Comparison of ENCODE assay signal across 8 mouse cellular contexts in genomic region chr7:30394379-30394778, GRCm38 (mm10). TPM values are rescaled to one million over a fixed set of nuclear protein-coding genes. Genes with fewer than 3 reads are reported as not detected.
DNase-seq lines count a peak whose midpoint lies in the region; ATAC-seq and TF ChIP-seq lines count a peak whose summit lies in the region.

No protein-coding gene starts in this region.

- no peak for DNase-seq in hindbrain, postnatal 0 days (ENCODE audit: low spot score)
- DNase-seq in hindbrain, embryonic 11.5 days (ENCODE audit: low spot score) = no peak
- DNase-seq in adrenal gland, adult 8-10 months = peak; percentile 58
- peak; percentile 55 for DNase-seq in skeletal muscle tissue, adult 2 months (ENCODE audit: low read depth, low spot score)
- no peak for DNase-seq in cerebellum, postnatal 4 days (ENCODE audit: low spot score in 2 of 2)
- no peak for DNase-seq in left cerebral cortex, adult 18-20 months (ENCODE audit: low spot score in 2 of 2)

- H3K27me3 ChIP-seq in hindbrain, postnatal 0 days (ENCODE audit: insufficient read depth, low read length) = no peaks in the 10 kb centered on the region
- no peaks in the 10 kb centered on the region for H3K27me3 ChIP-seq in hindbrain, embryonic 11.5 days (ENCODE audit: control insufficient read depth, insufficient read depth, low read length)
- H3K27me3 ChIP-seq in heart, embryonic 13.5 days (replicated peaks) = no peaks in the 10 kb centered on the region
- no peaks in the 10 kb centered on the region for H3K27me3 ChIP-seq in liver, embryonic 12.5 days (replicated peaks)

- H3K4me1 ChIP-seq in hindbrain, postnatal 0 days (ENCODE audit: insufficient read depth, low read length) = no peaks in the 10 kb centered on the region
- no peaks in the 10 kb centered on the region for H3K4me1 ChIP-seq in hindbrain, embryonic 11.5 days (replicated peaks; ENCODE audit: control insufficient read depth, insufficient read depth, low read length)
- H3K4me1 ChIP-seq in heart, embryonic 13.5 days = no peaks in the 10 kb centered on the region; the same call in 1 of the 2 replicates
- H3K4me1 ChIP-seq in liver, embryonic 12.5 days = no peaks in the 10 kb centered on the region

- H3K4me3 ChIP-seq in hindbrain, postnatal 0 days (ENCODE audit: low read length) = no peak overlapping the region
- no peak overlapping the region for H3K4me3 ChIP-seq in hindbrain, embryonic 11.5 days (ENCODE audit: low read depth, low read length)
- H3K4me3 ChIP-seq in heart, embryonic 13.5 days = no peak overlapping the region
- no peak overlapping the region for H3K4me3 ChIP-seq in liver, embryonic 12.5 days

- no peaks in the 10 kb centered on the region for H3K9me3 ChIP-seq in hindbrain, postnatal 0 days (ENCODE audit: low read length)
- no peaks in the 10 kb centered on the region for H3K9me3 ChIP-seq in hindbrain, embryonic 11.5 days (ENCODE audit: control insufficient read depth, low read length)
- H3K9me3 ChIP-seq in heart, embryonic 13.5 days = no peaks in the 10 kb centered on the region
- no peaks in the 10 kb centered on the region for H3K9me3 ChIP-seq in liver, embryonic 12.5 days (replicated peaks)

- H3K27ac ChIP-seq in hindbrain, postnatal 0 days = no peak overlapping the region
- no peak overlapping the region for H3K27ac ChIP-seq in hindbrain, embryonic 11.5 days (ENCODE audit: low read depth, low read length)
- H3K27ac ChIP-seq in heart, embryonic 13.5 days (replicated peaks) = peak overlapping the region; percentile 63
- peak overlapping the region; percentile 63 for H3K27ac ChIP-seq in liver, embryonic 12.5 days

- H3K4me2 ChIP-seq in hindbrain, postnatal 0 days (ENCODE audit: low read depth, low read length) = no peak overlapping the region
- no peak overlapping the region for H3K4me2 ChIP-seq in hindbrain, embryonic 11.5 days (replicated peaks; ENCODE audit: low read depth, low read length)
- no peak overlapping the region for H3K4me2 ChIP-seq in heart, embryonic 13.5 days
- 0 out of 2 replicates have a peak overlapping the region, but pooled peaks have one; percentile 2 for H3K4me2 ChIP-seq in liver, embryonic 12.5 days

- peak; percentile 35; the same call in 1 of the 2 replicates for ATAC-seq in hindbrain, postnatal 0 days
- ATAC-seq in hindbrain, embryonic 11.5 days (ENCODE audit: low FRiP score) = no peak
- ATAC-seq in heart, embryonic 13.5 days (ENCODE audit: extremely low read depth, insufficient number of reproducible peaks, low FRiP score, low TSS enrichment) = peak; percentile 19; the same call in 1 of the 2 replicates
- ATAC-seq in liver, embryonic 12.5 days = peak; percentile 58

- 57% methylated on average over 11 of the region's 11 CpGs for WGBS in hindbrain, postnatal 0 days
- 71% methylated on average over 8 of the region's 11 CpGs for WGBS in hindbrain, embryonic 11.5 days
- 33% methylated on average over 7 of the region's 11 CpGs for WGBS in heart, embryonic 13.5 days
- WGBS in liver, embryonic 12.5 days (ENCODE audit: insufficient replicate concordance) = 16% methylated on average over 10 of the region's 11 CpGs

- no peak for TF ChIP-seq CTCF in hindbrain, postnatal 0 days (IDR thresholded peaks at IDR 0.05; ENCODE audit: low read depth)

- H3K36me3 ChIP-seq in hindbrain, postnatal 0 days (ENCODE audit: insufficient read depth, low read length) = no peaks in the 10 kb centered on the region
- H3K36me3 ChIP-seq in hindbrain, embryonic 11.5 days (ENCODE audit: control insufficient read depth, insufficient read depth, low read length) = no peaks in the 10 kb centered on the region
- H3K36me3 ChIP-seq in heart, embryonic 13.5 days = no peaks in the 10 kb centered on the region
- H3K36me3 ChIP-seq in liver, embryonic 12.5 days = no peaks in the 10 kb centered on the region

- no peak overlapping the region for H3K9ac ChIP-seq in hindbrain, postnatal 0 days (replicated peaks; ENCODE audit: low read length)
- no peak overlapping the region for H3K9ac ChIP-seq in hindbrain, embryonic 11.5 days (ENCODE audit: low read depth, low read length)
- no peak overlapping the region for H3K9ac ChIP-seq in heart, embryonic 13.5 days
- no peak overlapping the region for H3K9ac ChIP-seq in liver, embryonic 12.5 days

RNA-seq across cellular contexts. Expression of gene Tyrobp, which starts 19.2 kb away (rescaled TPM):
- total RNA-seq in hindbrain, postnatal 0 days (2014; rRNA removed) = 37.3 and 59.9 TPM in 2 replicates
- 50.3 and 56.1 TPM in 2 replicates for polyA plus RNA-seq in hindbrain, postnatal 0 days (2015; fragmentation: Nextera tagmentation; extraction: Ambion mirVana)
- 19.3 and 23.1 TPM in 2 replicates for polyA plus RNA-seq in hindbrain, embryonic 11.5 days (2014; fragmentation: Nextera tagmentation; extraction: Ambion mirVana)
- 10 to 100 TPM; 31.8 to 65.8 (median 51.1) TPM for total RNA-seq in adrenal gland, adult 8-10 months (2022)
- 27.8 and 28.7 TPM in 2 replicates for polyA plus RNA-seq in heart, embryonic 13.5 days (2015; fragmentation: Nextera tagmentation; extraction: Ambion mirVana)
- 51.1 and 52.7 TPM in 2 replicates for polyA plus RNA-seq in liver, embryonic 12.5 days (2016; fragmentation: Nextera tagmentation; extraction: Ambion mirVana)
- total RNA-seq in left cerebral cortex, adult 18-20 months (2021) = 10 to 100 TPM; 29.8 to 30.7 TPM

RNA-seq across cellular contexts. Expression of gene Hcst, which starts 25.3 kb away (rescaled TPM):
- total RNA-seq in hindbrain, postnatal 0 days (2014; rRNA removed) = not detected in 2 replicates
- 0.84 and 1.0 TPM in 2 replicates for polyA plus RNA-seq in hindbrain, postnatal 0 days (2015; fragmentation: Nextera tagmentation; extraction: Ambion mirVana)
- 0.39 and 0.62 TPM in 2 replicates for polyA plus RNA-seq in hindbrain, embryonic 11.5 days (2014; fragmentation: Nextera tagmentation; extraction: Ambion mirVana)
- total RNA-seq in adrenal gland, adult 8-10 months (2022) = 1 to 10 TPM in 3 of 4 experiments, under 1 TPM in 1; 0.98 to 2.3 (median 1.4) TPM
- polyA plus RNA-seq in heart, embryonic 13.5 days (2015; fragmentation: Nextera tagmentation; extraction: Ambion mirVana) = 0.66 and 0.90 TPM in 2 replicates
- polyA plus RNA-seq in liver, embryonic 12.5 days (2016; fragmentation: Nextera tagmentation; extraction: Ambion mirVana) = 3.0 and 4.1 TPM in 2 replicates
- total RNA-seq in left cerebral cortex, adult 18-20 months (2021) = 1 to 10 TPM in 1 of 2 experiments, not detected in 1; 1.8 TPM

RNA-seq across cellular contexts. Expression of gene Nfkbid, which starts 27.2 kb away (rescaled TPM):
- 1.9 and 3.7 TPM in 2 replicates for total RNA-seq in hindbrain, postnatal 0 days (2014; rRNA removed)
- polyA plus RNA-seq in hindbrain, postnatal 0 days (2015; fragmentation: Nextera tagmentation; extraction: Ambion mirVana) = 2.1 TPM in 2 replicates
- 1.5 and 1.8 TPM in 2 replicates for polyA plus RNA-seq in hindbrain, embryonic 11.5 days (2014; fragmentation: Nextera tagmentation; extraction: Ambion mirVana)
- 1 to 10 TPM in 3 of 4 experiments, under 1 TPM in 1; 0.73 to 2.4 (median 1.7) TPM for total RNA-seq in adrenal gland, adult 8-10 months (2022)
- polyA plus RNA-seq in heart, embryonic 13.5 days (2015; fragmentation: Nextera tagmentation; extraction: Ambion mirVana) = 1.2 and 1.4 TPM in 2 replicates
- 1.5 and 2.1 TPM in 2 replicates for polyA plus RNA-seq in liver, embryonic 12.5 days (2016; fragmentation: Nextera tagmentation; extraction: Ambion mirVana)
- total RNA-seq in left cerebral cortex, adult 18-20 months (2021) = 1 to 10 TPM; 3.9 to 4.1 TPM

RNA-seq across cellular contexts. Expression of gene Lrfn3, which starts 31.8 kb away (rescaled TPM):
- 45.9 and 47.4 TPM in 2 replicates for total RNA-seq in hindbrain, postnatal 0 days (2014; rRNA removed)
- polyA plus RNA-seq in hindbrain, postnatal 0 days (2015; fragmentation: Nextera tagmentation; extraction: Ambion mirVana) = 17.5 and 18.1 TPM in 2 replicates
- polyA plus RNA-seq in hindbrain, embryonic 11.5 days (2014; fragmentation: Nextera tagmentation; extraction: Ambion mirVana) = 5.3 and 6.8 TPM in 2 replicates
- 10 to 100 TPM; 11.5 to 15.8 (median 12.7) TPM for total RNA-seq in adrenal gland, adult 8-10 months (2022)
- polyA plus RNA-seq in heart, embryonic 13.5 days (2015; fragmentation: Nextera tagmentation; extraction: Ambion mirVana) = 1.9 TPM in 2 replicates
- 1.9 and 2.1 TPM in 2 replicates for polyA plus RNA-seq in liver, embryonic 12.5 days (2016; fragmentation: Nextera tagmentation; extraction: Ambion mirVana)
- 10 to 100 TPM; 33.5 to 36.4 TPM for total RNA-seq in left cerebral cortex, adult 18-20 months (2021)

RNA-seq across cellular contexts. Expression of gene Aplp1, which starts 51.0 kb away (rescaled TPM):
- 840 and 852 TPM in 2 replicates for total RNA-seq in hindbrain, postnatal 0 days (2014; rRNA removed)
- 617 and 682 TPM in 2 replicates for polyA plus RNA-seq in hindbrain, postnatal 0 days (2015; fragmentation: Nextera tagmentation; extraction: Ambion mirVana)
- polyA plus RNA-seq in hindbrain, embryonic 11.5 days (2014; fragmentation: Nextera tagmentation; extraction: Ambion mirVana) = 165 and 169 TPM in 2 replicates
- 10 to 100 TPM; 45.2 to 59.3 (median 46.7) TPM for total RNA-seq in adrenal gland, adult 8-10 months (2022)
- 26.8 and 29.5 TPM in 2 replicates for polyA plus RNA-seq in heart, embryonic 13.5 days (2015; fragmentation: Nextera tagmentation; extraction: Ambion mirVana)
- polyA plus RNA-seq in liver, embryonic 12.5 days (2016; fragmentation: Nextera tagmentation; extraction: Ambion mirVana) = 7.5 and 8.2 TPM in 2 replicates
- total RNA-seq in left cerebral cortex, adult 18-20 months (2021) = 1,000 to 10,000 TPM; 1,233 to 1,333 TPM

Comparison
In these comparisons a context has a peak if more than half of its experiments do, and no peak if none do; other contexts are left out.
1. DNase-seq: peak in adrenal gland, adult 8-10 months (single experiment) and skeletal muscle tissue, adult 2 months (single experiment); none in hindbrain, postnatal 0 days (single experiment), hindbrain, embryonic 11.5 days (single experiment), cerebellum, postnatal 4 days (0 of 2) and left cerebral cortex, adult 18-20 months (0 of 2).
2. H3K27ac ChIP-seq: peak in heart, embryonic 13.5 days (single experiment) and liver, embryonic 12.5 days (single experiment); none in hindbrain, postnatal 0 days (single experiment) and hindbrain, embryonic 11.5 days (single experiment).